Mouse (Mus musculus): ENCODE data around the gene Inpp5f.

DNA sequence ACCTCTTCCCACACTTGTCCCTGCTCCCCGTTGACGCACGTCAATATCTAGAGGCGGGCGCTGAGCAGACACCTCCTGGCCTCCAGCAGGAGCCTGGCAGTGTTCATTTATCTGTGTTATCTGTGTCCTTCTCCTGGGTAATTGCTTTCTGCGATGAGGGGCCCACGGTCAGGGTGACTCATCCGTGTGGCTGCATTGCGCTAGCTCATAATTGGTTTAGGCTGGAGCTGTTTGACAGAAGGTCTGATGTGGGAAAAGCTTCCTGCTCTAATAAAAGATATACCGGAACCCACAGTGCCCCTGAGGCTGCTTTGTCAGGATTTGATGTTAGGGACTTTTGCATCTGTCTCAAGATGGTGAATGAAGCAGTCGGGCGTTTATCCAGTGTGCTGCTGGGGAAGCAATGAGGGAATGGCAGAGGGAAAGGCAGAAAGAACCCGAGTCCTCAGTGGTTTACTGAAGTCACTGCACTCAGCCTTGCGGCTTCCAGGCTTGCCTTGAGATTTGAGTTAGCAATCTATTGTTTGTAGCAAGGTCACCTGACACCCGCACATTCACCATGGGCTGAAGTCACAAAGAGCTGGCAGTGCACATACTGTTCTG, 61.4 kb downstream of the Inpp5f start:
- TF ChIP-seq CTCF (IDR thresholded peaks at IDR 0.05) = no peak
- no peak for TF ChIP-seq EP300 (IDR thresholded peaks at IDR 0.05; ENCODE audit: insufficient read depth, low read depth, low read length)

Data from heart, adult 2 months (tissue).